Mouse (Mus musculus): ENCODE measurements around the gene Sh3gl3.

DNA sequence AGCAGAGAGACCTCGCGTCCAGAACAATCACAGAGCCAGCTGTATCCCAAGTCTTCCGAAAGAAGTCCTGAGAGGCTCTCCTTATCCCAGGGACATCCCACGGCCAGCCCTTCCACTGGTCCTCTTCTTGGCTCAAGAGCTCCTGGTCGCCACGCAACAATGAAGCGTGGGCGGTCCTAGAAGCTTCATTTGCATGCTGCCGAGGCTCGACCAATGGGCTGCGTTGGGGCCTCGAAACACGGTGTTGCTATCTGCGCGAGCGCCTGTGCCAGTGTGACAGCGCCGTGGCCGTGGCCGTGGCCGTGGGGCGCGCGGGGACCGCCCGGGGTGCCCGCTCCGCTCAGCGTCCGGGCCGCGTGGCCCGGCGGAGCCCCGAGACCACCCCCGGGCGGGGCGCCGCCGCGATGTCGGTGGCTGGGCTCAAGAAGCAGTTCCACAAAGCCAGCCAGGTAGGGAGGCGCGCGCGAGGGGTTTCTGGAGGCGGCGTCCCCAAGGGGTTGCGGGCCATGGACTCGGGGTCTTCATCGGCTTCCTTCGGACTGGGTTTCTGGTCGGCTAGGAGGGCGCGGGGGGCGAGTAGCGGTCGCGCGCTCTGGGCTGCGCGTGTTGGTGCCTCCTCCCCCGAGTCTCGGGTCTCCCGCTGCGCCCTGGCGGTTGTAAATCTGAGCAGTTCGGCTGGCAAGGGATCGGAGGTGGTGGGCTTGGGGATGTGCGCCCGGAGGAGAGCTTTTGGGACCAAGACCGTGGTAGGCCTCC is 1.1 kb downstream of the Sh3gl3 start:
- TF ChIP-seq TAL1 (IDR thresholded peaks at IDR 0.05; ENCODE audit: low read length): no peak
- TF ChIP-seq GATA1 (IDR thresholded peaks at IDR 0.05; ENCODE audit: low read length): no peak

All from erythroblast, embryonic 14.5 days (primary cell).